In genomic region chr9:50554241-50555093, GRCm38 (mm10) we compare ENCODE assay signal across 8 mouse cellular contexts. TPM values are rescaled to one million over a fixed set of nuclear protein-coding genes. Genes with fewer than 3 reads are reported as not detected.
DNase-seq lines count a peak whose midpoint lies in the region; ATAC-seq and TF ChIP-seq lines count a peak whose summit lies in the region.

TSS of gene Il18 (plus strand) at chr9:50554827.

- 22% methylated on average over 12 of the region's 12 CpGs for WGBS in bone marrow, adult 2 months
- 12% methylated on average over 12 of the region's 12 CpGs for WGBS in forebrain, embryonic 12.5 days
- 23% methylated on average over 12 of the region's 12 CpGs for WGBS in hindbrain, embryonic 11.5 days

- TF ChIP-seq CTCF in CH12.LX (conservative IDR thresholded peaks at IDR 0.05 in 1 of 2, IDR thresholded peaks at IDR 0.05 in 1 of 2; ENCODE audit: low read depth in 2 of 2, low read length in 2 of 2): no peak
- no peak for TF ChIP-seq CTCF in bone marrow, adult 2 months (IDR thresholded peaks at IDR 0.05; ENCODE audit: control insufficient read depth, insufficient read depth, low read length)

- peak within 1 kb of the TSS; percentile 39; the same call in 1 of the 2 replicates for H3K9ac ChIP-seq in CH12.LX (ENCODE audit: insufficient read depth, low read depth)
- peak within 1 kb of the TSS; percentile 51 for H3K9ac ChIP-seq in forebrain, embryonic 12.5 days
- peak within 1 kb of the TSS; percentile 49 for H3K9ac ChIP-seq in hindbrain, embryonic 11.5 days (ENCODE audit: low read depth, low read length)

- in situ Hi-C loops in CH12.LX (cut with MboI; ENCODE audit: low pct_ligation_motif_present, low pct_unique_long_range_greater_than_20kb, low sequenced_read_pairs): no loop called here

- peak; percentile 55 for TF ChIP-seq EP300 in CH12.LX (IDR thresholded peaks at IDR 0.05; ENCODE audit: low read length)

- no peak; the same call in none of the 2 replicates for TF ChIP-seq RAD21 in CH12.LX (IDR thresholded peaks at IDR 0.05; ENCODE audit: low read depth, low read length)

- peaks cover 3% of the 10 kb centered on the region for H3K27me3 ChIP-seq in CH12.LX (replicated peaks)
- H3K27me3 ChIP-seq in forebrain, embryonic 12.5 days: no peaks in the 10 kb centered on the region
- no peaks in the 10 kb centered on the region for H3K27me3 ChIP-seq in hindbrain, embryonic 11.5 days (ENCODE audit: control insufficient read depth, insufficient read depth, low read length)

- peak within 1 kb of the TSS; percentile 94 for H3K4me2 ChIP-seq in CH12.LX (ENCODE audit: insufficient read depth, low read depth, poor library complexity, severe bottlenecking)
- peak within 1 kb of the TSS; percentile 54 for H3K4me2 ChIP-seq in forebrain, embryonic 12.5 days
- peak within 1 kb of the TSS; percentile 20; the same call in 1 of the 2 replicates for H3K4me2 ChIP-seq in hindbrain, embryonic 11.5 days (replicated peaks; ENCODE audit: low read depth, low read length)

- dilution Hi-C loops in CH12.LX (cut with MboI; ENCODE audit: extremely low pct_ligation_motif_present, extremely low pct_unique_long_range_greater_than_20kb, low sequenced_read_pairs): no loop called here

- peak within 1 kb of the TSS in 2 of 3 experiments; percentile 10 to 30 for H3K4me3 ChIP-seq in CH12.LX (replicated peaks in 1 of 3; ENCODE audit: low read depth in 2 of 3, low read length in 2 of 3, poor library complexity in 1 of 3)
- peak within 1 kb of the TSS; percentile 59 for H3K4me3 ChIP-seq in bone marrow, adult 2 months (replicated peaks; ENCODE audit: control insufficient read depth, low read depth, low read length)
- peak within 1 kb of the TSS; percentile 25 for H3K4me3 ChIP-seq in forebrain, embryonic 12.5 days (replicated peaks)
- H3K4me3 ChIP-seq in hindbrain, embryonic 11.5 days (ENCODE audit: low read depth, low read length): peak within 1 kb of the TSS; percentile 13; the same call in 1 of the 2 replicates

- peak; percentile 95 for ATAC-seq in forebrain, embryonic 12.5 days (ENCODE audit: low FRiP score)
- ATAC-seq in hindbrain, embryonic 11.5 days (ENCODE audit: low FRiP score): peak; percentile 70; the same call in 1 of the 2 replicates
- ATAC-seq in erythroblast, adult 5-6 weeks (replicated peaks; ENCODE audit: low FRiP score, poor library complexity, severe bottlenecking): no peak

- H3K36me3 ChIP-seq in CH12.LX (replicated peaks in 1 of 2; ENCODE audit: control insufficient read depth in 1 of 2, insufficient read depth in 1 of 2, low read length in 1 of 2): no peaks in the 10 kb centered on the region
- no peaks in the 10 kb centered on the region for H3K36me3 ChIP-seq in forebrain, embryonic 12.5 days (replicated peaks)
- H3K36me3 ChIP-seq in hindbrain, embryonic 11.5 days (ENCODE audit: control insufficient read depth, insufficient read depth, low read length): no peaks in the 10 kb centered on the region

- peak; percentile 87 for DNase-seq in CH12.LX (ENCODE audit: extremely low read depth)
- DNase-seq in hindbrain, embryonic 11.5 days (ENCODE audit: low spot score): peak; percentile 49
- peak; percentile 60 to 64 for DNase-seq in layer of hippocampus, postnatal 10 days (ENCODE audit: low spot score in 2 of 2)
- DNase-seq in lung, postnatal 10 days: peak; percentile 26
- peak; percentile 42 for DNase-seq in retina, adult 2 months (ENCODE audit: low read depth, low spot score)

- peak within 1 kb of the TSS; percentile 54 for H3K27ac ChIP-seq in CH12.LX (ENCODE audit: insufficient read depth, low read depth)
- peak within 1 kb of the TSS; percentile 32 for H3K27ac ChIP-seq in bone marrow, adult 2 months (ENCODE audit: control insufficient read depth, insufficient read depth, low read depth, low read length, poor library complexity)
- H3K27ac ChIP-seq in forebrain, embryonic 12.5 days: peak within 1 kb of the TSS; percentile 93
- peak within 1 kb of the TSS; percentile 45; the same call in 1 of the 2 replicates for H3K27ac ChIP-seq in hindbrain, embryonic 11.5 days (ENCODE audit: low read depth, low read length)

- 0 out of 2 replicates have a peak, but pooled peaks cover 2% of the 10 kb centered on the region for H3K79me2 ChIP-seq in CH12.LX (replicated peaks; ENCODE audit: control insufficient read depth, extremely low read depth, insufficient read depth, poor library complexity, severe bottlenecking)

- peaks cover 20 to 39% of the 10 kb centered on the region in 2 experiments for H3K4me1 ChIP-seq in CH12.LX (ENCODE audit: control insufficient read depth in 1 of 2, insufficient read depth in 2 of 2)
- H3K4me1 ChIP-seq in bone marrow, adult 2 months (ENCODE audit: control insufficient read depth, insufficient read depth, low read length): no peaks in the 10 kb centered on the region; the same call in 1 of the 2 replicates
- peaks cover 16% of the 10 kb centered on the region for H3K4me1 ChIP-seq in forebrain, embryonic 12.5 days
- H3K4me1 ChIP-seq in hindbrain, embryonic 11.5 days (replicated peaks; ENCODE audit: control insufficient read depth, insufficient read depth, low read length): no peaks in the 10 kb centered on the region

- no peak; the same call in 1 of the 2 replicates for TF ChIP-seq POLR2A in CH12.LX (IDR thresholded peaks at IDR 0.05; ENCODE audit: low read depth, low read length)
- TF ChIP-seq POLR2A in bone marrow, adult 2 months (IDR thresholded peaks at IDR 0.05; ENCODE audit: borderline replicate concordance, control insufficient read depth, low read depth, low read length): no peak

- no peaks in the 10 kb centered on the region for H3K9me3 ChIP-seq in CH12.LX (replicated peaks; ENCODE audit: low read length)
- no peaks in the 10 kb centered on the region for H3K9me3 ChIP-seq in forebrain, embryonic 12.5 days
- no peaks in the 10 kb centered on the region for H3K9me3 ChIP-seq in hindbrain, embryonic 11.5 days (ENCODE audit: control insufficient read depth, low read length)

TF ChIP-seq in CH12.LX, 34 proteins besides CTCF, POLR2A, EP300 and RAD21:
- TF ChIP-seq MEF2A (IDR thresholded peaks at IDR 0.05; ENCODE audit: borderline replicate concordance, low read depth, low read length): peak; percentile 76
- no peak for TF ChIP-seq UBTF (IDR thresholded peaks at IDR 0.05; ENCODE audit: low read depth, low read length)
- TF ChIP-seq ZNF384 (IDR thresholded peaks at IDR 0.05; ENCODE audit: low read depth, low read length): no peak
- peak; percentile 67 for TF ChIP-seq BHLHE40 (IDR thresholded peaks at IDR 0.05; ENCODE audit: low read depth, low read length)
- TF ChIP-seq CHD2 (IDR thresholded peaks at IDR 0.05; ENCODE audit: low read length): no peak
- peak; percentile 68; the same call in 1 of the 2 replicates for TF ChIP-seq IRF4 (IDR thresholded peaks at IDR 0.05; ENCODE audit: low read depth, low read length)
- peak; percentile 39; the same call in 1 of the 2 replicates for TF ChIP-seq MAFK (IDR thresholded peaks at IDR 0.05; ENCODE audit: insufficient replicate concordance, low read length)
- TF ChIP-seq ETS1 (conservative IDR thresholded peaks at IDR 0.05; ENCODE audit: low read depth, low read length): peak; percentile 79
- no peak for TF ChIP-seq JUND (conservative IDR thresholded peaks at IDR 0.05; ENCODE audit: low read depth, low read length)
- no peak for TF ChIP-seq PAX5 (IDR thresholded peaks at IDR 0.05; ENCODE audit: low read length)

RNA-seq across cellular contexts. Expression of gene Il18, which starts in this region (rescaled TPM):
- total RNA-seq in CH12.LX (2012; rRNA removed): 0.59 and 0.63 TPM in 2 replicates
- total RNA-seq in CH12.LX (2014; rRNA removed): 0.70 and 0.98 TPM in 2 replicates
- polyA plus RNA-seq in CH12.LX (2012; ENCODE audit: insufficient read length, low read depth): 0.56 TPM in 1 of 2 replicates, not detected in the other
- polyA plus RNA-seq in bone marrow, adult 2 months (2011; ENCODE audit: insufficient read depth, insufficient read length, low replicate concordance, missing spikeins): 11.9 and 18.4 TPM in 2 replicates
- polyA plus RNA-seq in forebrain, embryonic 12.5 days (2016; fragmentation: Nextera tagmentation; extraction: Ambion mirVana): 12.3 and 16.1 TPM in 2 replicates
- 5.2 and 8.5 TPM in 2 replicates for polyA plus RNA-seq in hindbrain, embryonic 11.5 days (2014; fragmentation: Nextera tagmentation; extraction: Ambion mirVana)
- 10 to 100 TPM; 23.8 to 27.2 TPM for total RNA-seq in layer of hippocampus, postnatal 10 days (2021)
- 21.5 TPM in 1 of 2 replicates, not detected in the other for total RNA-seq in erythroblast, adult 5-6 weeks (2015; ENCODE audit: low replicate concordance)
- total RNA-seq in erythroblast, adult 5-6 weeks (2017; ENCODE audit: low replicate concordance): 2.4 and 3.7 TPM in 2 replicates

Comparison
In these comparisons a context has a peak if more than half of its experiments do, and no peak if none do; other contexts are left out.
1. Peak in DNase-seq, H3K4me3 ChIP-seq, H3K27ac ChIP-seq, H3K9ac ChIP-seq and H3K4me2 ChIP-seq in CH12.LX; RNA of the gene not detected or under 1 TPM.
2. DNase-seq: peak in every context shown above with its lines; median percentile 87 in CH12.LX; 62 in layer of hippocampus, postnatal 10 days; 49 in hindbrain, embryonic 11.5 days; 42 in retina, adult 2 months; 26 in lung, postnatal 10 days.
3. H3K27ac ChIP-seq: peak in every context shown above with its lines; median percentile 93 in forebrain, embryonic 12.5 days; 54 in CH12.LX; 45 in hindbrain, embryonic 11.5 days; 32 in bone marrow, adult 2 months.
4. H3K4me2 ChIP-seq: peak in every context shown above with its lines; median percentile 94 in CH12.LX; 54 in forebrain, embryonic 12.5 days; 20 in hindbrain, embryonic 11.5 days.